Mouse (Mus musculus): Measurements from ENCODE around the gene Capza1.

GRCm38 (mm10) chr3:104816130-104816529, 48.2 kb downstream of the Capza1 start:
- 0 out of 2 replicates have a peak, but pooled peaks have one; percentile 11 for TF ChIP-seq CTCF (IDR thresholded peaks at IDR 0.05; ENCODE audit: low read depth)
- no peak for TF ChIP-seq EP300 (IDR thresholded peaks at IDR 0.05; ENCODE audit: low read depth)
